Mouse (Mus musculus): ENCODE measurements around the gene Gnl2. TPM values are rescaled to one million over a fixed set of nuclear protein-coding genes. Genes with fewer than 3 reads are reported as not detected.

Gene Gnl2
- total RNA-seq (2021): 10 to 100 TPM; 67.9 to 76.1 TPM
- long read RNA-seq, experiment 1, transcript Gnl2-201 (16 exons, 2,366 nt): major isoform, 26 of 46 reads
- long read RNA-seq, experiment 1, partial matches to known transcripts: 3 of 46 reads
- long read RNA-seq, experiment 1, other reads (novel, unspliced or antisense): 13 of 46 reads
- long read RNA-seq, experiment 2, transcript Gnl2-201 (16 exons, 2,366 nt): major isoform, 40 of 70 reads
- long read RNA-seq, experiment 2, partial matches to known transcripts: 3 of 70 reads
- long read RNA-seq, experiment 2, other reads (novel, unspliced or antisense): 27 of 70 reads

DNA sequence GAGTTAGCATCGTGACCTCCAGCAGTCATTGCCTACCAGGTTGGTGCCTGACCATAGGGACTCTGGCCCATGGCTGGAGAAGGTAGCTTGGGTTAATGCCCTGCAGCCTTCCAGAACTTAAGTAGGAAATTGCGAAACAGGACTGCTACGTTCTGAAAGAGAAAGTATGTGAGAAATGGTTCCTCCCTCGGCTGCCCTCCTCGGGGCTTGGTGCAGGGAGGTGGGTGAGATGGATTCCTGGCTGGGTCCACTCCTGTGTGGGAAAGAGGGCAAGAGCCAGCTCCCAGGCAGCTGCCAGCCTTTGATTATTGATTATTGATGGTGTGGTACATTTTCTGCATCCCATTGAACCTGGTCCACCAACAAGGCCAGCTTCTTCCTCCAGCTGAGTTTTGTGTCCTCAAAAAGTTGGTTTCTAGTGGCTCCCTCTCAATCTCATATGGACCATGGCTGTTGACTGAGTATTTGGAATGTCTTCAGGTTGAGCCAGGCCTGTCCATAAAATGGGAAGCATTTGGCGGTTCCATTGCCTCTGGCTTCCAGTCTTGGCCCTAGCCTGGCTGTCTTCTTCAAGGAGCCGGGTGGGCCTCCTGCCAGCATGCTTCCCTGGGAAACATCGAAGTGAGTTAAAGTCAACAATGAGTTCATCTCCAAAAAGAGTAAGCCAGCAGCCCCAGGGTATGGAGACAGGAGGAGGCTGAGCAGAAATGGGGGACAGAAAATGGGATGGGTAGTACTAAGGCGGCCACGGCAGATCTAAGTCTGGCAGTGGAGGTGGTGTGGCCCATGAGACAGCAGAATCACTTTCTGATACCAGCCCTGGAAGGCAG, at the start of gene Gnl2:
Gnl2 (plus strand) TSS at position 780 of the 830 bp plus-strand sequence.
- H3K27ac ChIP-seq: no peak within 1 kb of the TSS
- no peak within 1 kb of the TSS for H3K4me3 ChIP-seq
- no peak for TF ChIP-seq CTCF (conservative IDR thresholded peaks at IDR 0.05)
- no peak for DNase-seq (ENCODE audit: low spot score in 2 of 2)

- no peak for DNase-seq (ENCODE audit: low spot score in 2 of 2)
- no peak overlapping the region for H3K4me3 ChIP-seq
- no peak for TF ChIP-seq CTCF (conservative IDR thresholded peaks at IDR 0.05)
Observed at GRCm38 (mm10) chr4:124968711-124969110, 47.7 kb upstream of the Gnl2 start.

GRCm38 (mm10) chr4:124969219-124969848, 47.1 kb upstream of the Gnl2 start:
- TF ChIP-seq CTCF (conservative IDR thresholded peaks at IDR 0.05): no peak
- Histone ChIP-seq H3K4me3 (no peak overlapping the region), H3K27ac (no peak overlapping the region)
- no peak for DNase-seq (ENCODE audit: low spot score in 2 of 2)

More at GRCm38 (mm10) chr4:124968711-124969110, 47.7 kb upstream of the Gnl2 start:
- no peak overlapping the region for H3K27ac ChIP-seq

DNA sequence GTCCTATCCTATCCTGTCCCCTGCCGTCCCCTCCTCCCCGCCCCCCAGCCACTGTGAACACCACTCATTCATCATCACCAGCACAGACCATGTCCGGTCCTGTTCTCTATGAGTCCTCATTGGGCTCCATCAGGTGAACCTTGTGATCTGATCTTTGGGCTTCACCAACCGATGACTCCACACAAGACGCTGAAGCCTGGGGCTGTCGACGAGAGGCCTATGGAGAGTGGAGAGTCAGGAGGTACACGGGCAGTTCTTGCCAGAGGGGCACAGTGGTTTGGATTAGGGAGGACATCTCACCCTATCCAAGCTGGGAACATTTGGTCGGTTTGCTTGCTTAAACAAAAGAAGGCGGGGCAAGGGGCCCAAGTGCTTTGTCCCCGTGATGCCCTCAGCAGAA, 46.2 kb upstream of the Gnl2 start:
- DNase-seq (ENCODE audit: low spot score in 2 of 2): no peak
- H3K27ac ChIP-seq: no peak overlapping the region
- no peak for TF ChIP-seq CTCF (conservative IDR thresholded peaks at IDR 0.05)
- H3K4me3 ChIP-seq: no peak overlapping the region

- DNase-seq (ENCODE audit: low spot score in 2 of 2): no peak
- TF ChIP-seq CTCF (conservative IDR thresholded peaks at IDR 0.05): no peak
- no peak overlapping the region for H3K27ac ChIP-seq
Observed at GRCm38 (mm10) chr4:124970677-124971076, 45.7 kb upstream of the Gnl2 start.

DNA sequence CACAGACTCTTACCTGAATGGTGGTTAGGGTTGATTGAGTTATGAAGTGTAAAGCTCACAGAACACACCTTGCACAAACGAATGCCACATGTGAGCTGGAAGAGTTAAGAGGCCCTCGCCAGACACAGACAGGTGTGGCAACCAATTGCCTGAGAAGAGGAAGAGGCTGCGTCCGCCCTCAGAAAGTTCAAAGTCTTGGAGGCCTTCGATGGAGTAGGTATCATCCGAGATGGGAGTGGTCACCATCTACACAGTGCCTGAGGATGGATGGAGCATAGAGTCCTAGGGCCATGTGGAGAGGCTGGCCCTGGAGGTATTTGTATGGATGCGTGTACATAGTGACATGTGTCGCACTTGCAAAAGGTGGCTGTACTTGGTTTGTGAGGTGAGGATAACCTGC, 45.3 kb upstream of the Gnl2 start:
- no peak overlapping the region for H3K27ac ChIP-seq
- DNase-seq (ENCODE audit: low spot score in 2 of 2): no peak
- TF ChIP-seq CTCF (conservative IDR thresholded peaks at IDR 0.05): no peak

More at GRCm38 (mm10) chr4:124970677-124971076, 45.7 kb upstream of the Gnl2 start:
- no peak overlapping the region for H3K4me3 ChIP-seq

GRCm38 (mm10) chr4:124972316-124972715, 44.1 kb upstream of the Gnl2 start:
- Histone ChIP-seq H3K4me3 (no peak overlapping the region), H3K27ac (no peak overlapping the region)
- TF ChIP-seq CTCF (conservative IDR thresholded peaks at IDR 0.05): no peak
- no peak for DNase-seq (ENCODE audit: low spot score in 2 of 2)

More for the DNA sequence above, 45.3 kb upstream of the Gnl2 start:
- H3K4me3 ChIP-seq: no peak overlapping the region

GRCm38 (mm10) chr4:124973296-124973695, 43.1 kb upstream of the Gnl2 start:
- DNase-seq (ENCODE audit: low spot score in 2 of 2): no peak
- TF ChIP-seq CTCF (conservative IDR thresholded peaks at IDR 0.05): no peak
- Histone ChIP-seq H3K4me3 (no peak overlapping the region), H3K27ac (no peak overlapping the region)

GRCm38 (mm10) chr4:124978201-124978600, 38.2 kb upstream of the Gnl2 start:
- Histone ChIP-seq H3K4me3 (no peak overlapping the region), H3K27ac (no peak overlapping the region)
- TF ChIP-seq CTCF (conservative IDR thresholded peaks at IDR 0.05): no peak
- DNase-seq (ENCODE audit: low spot score in 2 of 2): no peak

- TF ChIP-seq CTCF (conservative IDR thresholded peaks at IDR 0.05): peak; percentile 65
- DNase-seq (ENCODE audit: low spot score in 2 of 2): no peak
- Histone ChIP-seq H3K27ac (no peak overlapping the region), H3K4me3 (no peak overlapping the region)
Observed at GRCm38 (mm10) chr4:124983893-124984526, 32.4 kb upstream of the Gnl2 start.

- no peak overlapping the region for H3K27ac ChIP-seq
- DNase-seq (ENCODE audit: low spot score in 2 of 2): peak in 1 of 2 experiments; percentile 20
- H3K4me3 ChIP-seq: no peak overlapping the region
- TF ChIP-seq CTCF (conservative IDR thresholded peaks at IDR 0.05): no peak
Observed at GRCm38 (mm10) chr4:124984871-124985670, 31.3 kb upstream of the Gnl2 start.

All from layer of hippocampus, adult 2 months (tissue).